Mouse (Mus musculus) kidney, postnatal 36 days (tissue): ENCODE measurements at regions not wholly inside any gene's neighbourhood (a gene's known extent, or its start where the extent isn't known, plus 50 kb on each side); places are given as distances from the start of the nearest gene placed in this dataset.
"Not testable (repeated sequence)": the region's sequence is repeated elsewhere in the genome, so short reads cannot be mapped to it uniquely, and the experiment has no call there.

Source experiments
- DNase-seq, 2 experiments: peaks; one replicate each; pipeline ENCODE4 v3.0.0; 2021 to 2022; ENCODE audit warnings: mixed read lengths in 2 of 2

GRCm38 (mm10) chr6:109125447-109125846, 297.0 kb downstream of the Edem1 start:
- DNase-seq: no peak

GRCm38 (mm10) chr6:109127203-109127602, 298.8 kb downstream of the Edem1 start:
- DNase-seq: no peak

GRCm38 (mm10) chr6:109146111-109146510, 317.7 kb downstream of the Edem1 start:
- DNase-seq: no peak

- DNase-seq: no peak
Observed at GRCm38 (mm10) chr6:109149043-109149442, 320.6 kb downstream of the Edem1 start.

GRCm38 (mm10) chr6:109150023-109150911, 321.8 kb downstream of the Edem1 start:
- DNase-seq: peak; percentile 62 to 84

GRCm38 (mm10) chr6:109150912-109151256, 322.4 kb downstream of the Edem1 start:
- no peak for DNase-seq

- DNase-seq: peak in 1 of 2 experiments; percentile 2
Observed at GRCm38 (mm10) chr6:109153624-109154023, 325.2 kb downstream of the Edem1 start.

- no peak for DNase-seq
Observed at GRCm38 (mm10) chr6:109159561-109159960, 331.1 kb downstream of the Edem1 start.

- DNase-seq: no peak
Observed at GRCm38 (mm10) chr6:109167439-109167838, 339.0 kb downstream of the Edem1 start.

- DNase-seq: peak in 1 of 2 experiments; percentile 10
Observed at GRCm38 (mm10) chr6:109172104-109172850, 343.8 kb downstream of the Edem1 start.

GRCm38 (mm10) chr6:109173015-109173414, 344.6 kb downstream of the Edem1 start:
- no peak for DNase-seq

- DNase-seq: no peak
Observed at GRCm38 (mm10) chr6:109176876-109177275, 348.4 kb downstream of the Edem1 start.

GRCm38 (mm10) chr6:109182878-109183277, 354.4 kb downstream of the Edem1 start:
- no peak for DNase-seq

GRCm38 (mm10) chr6:109193061-109193460, 364.6 kb downstream of the Edem1 start:
- DNase-seq: not testable (repeated sequence)

GRCm38 (mm10) chr6:109193603-109194002, 365.2 kb downstream of the Edem1 start:
- DNase-seq: no peak

- no peak for DNase-seq
Observed at GRCm38 (mm10) chr6:109209699-109210098, 381.3 kb downstream of the Edem1 start.

GRCm38 (mm10) chr6:109230391-109230790, 401.9 kb downstream of the Edem1 start:
- DNase-seq: no peak

- DNase-seq: no peak
Observed at GRCm38 (mm10) chr6:109233426-109233825, 405.0 kb downstream of the Edem1 start.

GRCm38 (mm10) chr6:109245666-109246065, 417.2 kb downstream of the Edem1 start:
- DNase-seq: no peak

GRCm38 (mm10) chr6:109246510-109246909, 418.1 kb downstream of the Edem1 start:
- DNase-seq: not testable (repeated sequence)
